Mouse (Mus musculus) neutrophil, adult 5-6 weeks (primary cell): ENCODE measurements around the gene St6gal1. TPM values are rescaled to one million over a fixed set of nuclear protein-coding genes. Genes with fewer than 3 reads are reported as not detected.

Source experiments
- ATAC-seq: fragments of 151-379, 151-347 bp; 2 replicates; pipeline ENCODE4 v1.8.0; 2017; ENCODE audit warnings: mild to moderate bottlenecking, moderate TSS enrichment; ENCODE audit not compliant: insufficient number of reproducible peaks, poor library complexity, low FRiP score, severe bottlenecking; ENCODE audit errors: extremely low read depth
- total RNA-seq: library from RNA; stranded (forward); fragments of 200-1000 nt; gene quantifications from 2 replicates; pipeline ENCODE4 v1.2.3, GENCODE M21; 2017

St6gal1 gene
- total RNA-seq, 1 experiment from 2014 or later, result 137 TPM

- no peak for ATAC-seq
Observed at GRCm38 (mm10) chr16:23243726-23244425, 19.3 kb downstream of the St6gal1 start.

GRCm38 (mm10) chr16:23244486-23244885, 19.9 kb downstream of the St6gal1 start:
- no peak for ATAC-seq

- ATAC-seq, result no peak
Observed at GRCm38 (mm10) chr16:23249285-23249684, 24.7 kb downstream of the St6gal1 start.

GRCm38 (mm10) chr16:23249762-23250161, 25.2 kb downstream of the St6gal1 start:
- ATAC-seq, result no peak

GRCm38 (mm10) chr16:23250556-23251444, 26.3 kb downstream of the St6gal1 start:
- ATAC-seq, result no peak

GRCm38 (mm10) chr16:23251445-23251773, 26.9 kb downstream of the St6gal1 start:
- no peak for ATAC-seq

GRCm38 (mm10) chr16:23253620-23254019, 29.1 kb downstream of the St6gal1 start:
- ATAC-seq, result no peak

- no peak for ATAC-seq
Observed at GRCm38 (mm10) chr16:23254062-23254461, 29.5 kb downstream of the St6gal1 start.

GRCm38 (mm10) chr16:23256638-23257037, 32.1 kb downstream of the St6gal1 start:
- ATAC-seq, result no peak

GRCm38 (mm10) chr16:23258429-23258822, 33.9 kb downstream of the St6gal1 start:
- ATAC-seq, result no peak

GRCm38 (mm10) chr16:23258823-23259457, 34.4 kb downstream of the St6gal1 start:
- no peak for ATAC-seq

- no peak for ATAC-seq
Observed at GRCm38 (mm10) chr16:23259580-23259979, 35.0 kb downstream of the St6gal1 start.

- no peak for ATAC-seq
Observed at GRCm38 (mm10) chr16:23262131-23262768, 37.7 kb downstream of the St6gal1 start.

- no peak for ATAC-seq
Observed at GRCm38 (mm10) chr16:23262846-23263245, 38.3 kb downstream of the St6gal1 start.

GRCm38 (mm10) chr16:23264999-23265398, 40.5 kb downstream of the St6gal1 start:
- no peak for ATAC-seq

GRCm38 (mm10) chr16:23265481-23265880, 40.9 kb downstream of the St6gal1 start:
- ATAC-seq, result no peak

GRCm38 (mm10) chr16:23266293-23266692, 41.8 kb downstream of the St6gal1 start:
- ATAC-seq, result no peak

GRCm38 (mm10) chr16:23266896-23267295, 42.4 kb downstream of the St6gal1 start:
- ATAC-seq, result no peak

GRCm38 (mm10) chr16:23268231-23268630, 43.7 kb downstream of the St6gal1 start:
- no peak for ATAC-seq
